Comparison of ENCODE assay signal across 8 mouse cellular contexts in the genomic region with DNA sequence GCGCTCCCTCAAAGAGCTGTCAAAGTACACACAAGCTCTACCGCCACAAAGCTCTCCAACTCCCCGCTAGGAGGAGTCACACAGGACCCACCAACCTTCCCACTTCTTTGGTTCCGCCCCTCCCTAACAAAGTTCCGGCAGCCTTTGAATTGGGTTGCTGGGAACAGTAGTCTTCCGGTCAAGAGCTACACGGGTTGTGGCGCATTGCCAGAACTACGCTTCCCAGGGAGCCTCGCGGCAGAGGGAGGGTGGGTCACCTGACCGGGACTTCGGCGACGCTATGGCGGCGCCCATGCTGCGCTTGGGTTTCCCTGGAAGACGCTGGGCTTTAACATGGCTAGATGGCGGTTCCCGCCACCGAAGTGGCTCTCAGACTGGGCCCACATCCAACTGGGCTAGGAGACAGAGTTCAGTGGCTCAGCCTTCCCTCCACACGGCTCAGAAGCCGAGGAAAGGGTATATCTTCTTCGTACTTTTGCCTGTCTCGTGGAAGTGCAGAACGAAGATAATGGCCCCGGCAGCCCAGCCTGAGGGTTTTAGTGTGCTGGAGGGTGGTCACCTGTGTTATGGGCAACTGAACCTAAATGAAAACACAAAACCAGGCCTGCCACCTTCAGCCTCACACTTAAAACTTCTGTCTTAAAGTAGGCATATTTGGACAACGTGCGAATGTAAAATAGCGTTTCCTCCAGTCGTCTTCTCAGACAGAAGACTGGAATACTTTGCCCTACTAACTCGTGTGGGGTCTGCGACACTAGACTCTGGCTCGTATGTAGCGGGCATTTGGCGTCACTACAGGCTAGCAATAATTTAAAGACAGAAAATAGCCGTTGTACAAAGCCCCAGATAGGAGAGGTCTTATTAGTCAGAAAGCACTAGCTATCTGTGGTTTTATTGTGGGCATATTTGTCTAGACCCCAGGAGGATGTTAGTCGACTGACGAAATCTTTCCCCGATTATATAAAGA. TPM values are rescaled to one million over a fixed set of nuclear protein-coding genes. Genes with fewer than 3 reads are reported as not detected.
DNase-seq lines count a peak whose midpoint lies in the region; ATAC-seq and TF ChIP-seq lines count a peak whose summit lies in the region.

A gene (plus strand): TSS at position 256 of the 967 bp plus-strand sequence.

- ATAC-seq in Patski = peak; percentile 100
- peak; percentile 99 for ATAC-seq in hindbrain, embryonic 13.5 days (ENCODE audit: low FRiP score)

- H3K9ac ChIP-seq in hindbrain, embryonic 13.5 days = peak within 1 kb of the TSS; percentile 77

- peak; percentile 100 for DNase-seq in Patski (ENCODE audit: low read depth, low spot score)
- peak; percentile 100 for DNase-seq in cerebellum, postnatal 14 days
- DNase-seq in frontal cortex, postnatal 14 days (ENCODE audit: low spot score in 2 of 2) = peak; percentile 98 to 99
- peak; percentile 97 to 99 for DNase-seq in layer of hippocampus, postnatal 25 days (ENCODE audit: extremely low spot score in 1 of 2, low spot score in 1 of 2)
- DNase-seq in lung, postnatal 25 days (ENCODE audit: low spot score) = peak; percentile 99
- peak; percentile 98 for DNase-seq in retina, embryonic 14.5 days (ENCODE audit: low spot score)
- DNase-seq in thymus, postnatal 4 days = peak; percentile 93

- H3K36me3 ChIP-seq in hindbrain, embryonic 13.5 days = 0 out of 2 replicates have a peak, but pooled peaks cover 2% of the 10 kb centered on the region

- H3K27ac ChIP-seq in hindbrain, embryonic 13.5 days = peak within 1 kb of the TSS; percentile 87

- H3K27me3 ChIP-seq in Patski = no peaks in the 10 kb centered on the region
- H3K27me3 ChIP-seq in hindbrain, embryonic 13.5 days = no peaks in the 10 kb centered on the region

- 4% methylated on average over 41 of the region's 41 CpGs for WGBS in hindbrain, embryonic 13.5 days

- in situ Hi-C loops in Patski (cut with MboI; ENCODE audit: low pct_unique_long_range_greater_than_20kb) = loop anchor here (10.0 to 25.0 kb wide), 3 partner anchors 341 to 887 kb away; no protein-coding TSS in a partner anchor

- H3K4me1 ChIP-seq in hindbrain, embryonic 13.5 days (replicated peaks) = peaks cover 2% of the 10 kb centered on the region; the same call in 1 of the 2 replicates

- CTCF ChIA-PET in Patski (lab: Charles Lee) = interaction anchor here (1.0 to 2.1 kb wide), 11 partner anchors 10 to 656 kb away, joined by 3 to 10 read pairs (median 4); no protein-coding TSS in a partner anchor

- peak within 1 kb of the TSS; percentile 65 for H3K4me3 ChIP-seq in hindbrain, embryonic 13.5 days

- peak within 1 kb of the TSS; percentile 64 for H3K4me2 ChIP-seq in hindbrain, embryonic 13.5 days

- peak; percentile 94 for TF ChIP-seq CTCF in Patski (IDR thresholded peaks at IDR 0.05)

- no peaks in the 10 kb centered on the region for H3K9me3 ChIP-seq in hindbrain, embryonic 13.5 days

- POLR2A ChIA-PET in Patski (lab: Charles Lee) = interaction anchor here (0.7 to 1.3 kb wide), 2 partner anchors 78 to 652 kb away, joined by 3 read pairs; no protein-coding TSS in a partner anchor

RNA-seq across cellular contexts. Expression of the gene that starts here (rescaled TPM):
- 33.4 TPM for polyA plus RNA-seq in Patski (2021)
- 21.1 and 24.9 TPM in 2 replicates for polyA plus RNA-seq in hindbrain, embryonic 13.5 days (2015; fragmentation: Nextera tagmentation; extraction: Ambion mirVana)
- total RNA-seq in layer of hippocampus, postnatal 25 days (2021) = 10 to 100 TPM; 22.2 to 22.5 TPM

Comparison
In these comparisons a context has a peak if more than half of its experiments do, and no peak if none do; other contexts are left out.
1. Peak in every context shown above with its lines: DNase-seq, ATAC-seq, H3K4me3 ChIP-seq and H3K27ac ChIP-seq.